ENCODE assay signal across 11 mouse cellular contexts in the genomic region with DNA sequence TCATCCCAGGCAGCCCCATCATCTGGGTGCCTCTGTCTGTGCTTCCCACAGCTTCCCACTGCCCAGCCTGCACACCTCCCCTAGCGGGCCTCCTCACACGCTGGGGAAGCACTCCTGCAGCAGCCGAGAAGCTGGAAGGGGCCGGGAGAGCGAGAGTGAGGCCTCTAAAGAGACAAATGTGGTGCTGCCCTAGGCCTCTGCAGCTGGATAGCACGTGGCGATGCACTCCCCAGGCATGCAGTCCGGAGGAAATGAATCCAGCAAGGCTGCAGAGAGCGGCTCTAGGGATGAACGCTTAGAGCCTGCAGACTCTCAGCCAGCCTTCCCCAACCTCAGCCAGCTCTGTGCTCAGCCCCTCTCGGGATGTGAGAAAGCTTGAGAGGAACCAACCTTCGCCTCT. TPM values are rescaled to one million over a fixed set of nuclear protein-coding genes. Genes with fewer than 3 reads are reported as not detected.
A peak's percentile ranks its signal among the peaks of the same experiment; 100 is the strongest.
DNase-seq lines count a peak whose midpoint lies in the region; ATAC-seq lines count a peak whose summit lies in the region.
"Had no signal": no experiment of that assay in that cellular context is flagged by ENCODE, and none has a peak within 500 bp of the region (broad histone marks: within the 10 kb centered on the region; RNA-seq: fewer than 3 reads in every experiment).

No protein-coding gene starts in this region.

- H3K36me3 ChIP-seq in lung, embryonic 15.5 days, result no peaks in the 10 kb centered on the region
- no peaks in the 10 kb centered on the region for H3K36me3 ChIP-seq in heart, embryonic 14.5 days (ENCODE audit: control insufficient read depth, insufficient read depth, low read length)
- no peaks in the 10 kb centered on the region for H3K36me3 ChIP-seq in neural tube, embryonic 11.5 days (ENCODE audit: control insufficient read depth, insufficient read depth, low read length)
- H3K36me3 ChIP-seq: hindbrain, embryonic 15.5 days had no signal

- H3K27ac ChIP-seq in lung, embryonic 15.5 days, result peak overlapping the region; percentile 17
- H3K27ac ChIP-seq in heart, embryonic 14.5 days (replicated peaks in 1 of 2; ENCODE audit: control insufficient read depth in 1 of 2, insufficient read depth in 1 of 2, low read depth in 2 of 2, low read length in 2 of 2), result no peak overlapping the region
- H3K27ac ChIP-seq in neural tube, embryonic 11.5 days (ENCODE audit: low read depth, low read length), result peak overlapping the region; percentile 63; the same call in 1 of the 2 replicates
- H3K27ac ChIP-seq: hindbrain, embryonic 15.5 days had no signal

- peaks cover 55% of the 10 kb centered on the region for H3K4me1 ChIP-seq in lung, embryonic 15.5 days
- H3K4me1 ChIP-seq in heart, embryonic 14.5 days (ENCODE audit: control insufficient read depth in 2 of 2, insufficient read depth in 2 of 2, low read length in 2 of 2), result peaks cover 47 to 56% of the 10 kb centered on the region in 2 experiments
- peaks cover 5% of the 10 kb centered on the region; the same call in 1 of the 2 replicates for H3K4me1 ChIP-seq in neural tube, embryonic 11.5 days (ENCODE audit: control insufficient read depth, insufficient read depth, low read length)

- H3K9me3 ChIP-seq in lung, embryonic 15.5 days, result no peaks in the 10 kb centered on the region
- H3K9me3 ChIP-seq in heart, embryonic 14.5 days (ENCODE audit: control insufficient read depth, low read length), result no peaks in the 10 kb centered on the region
- no peaks in the 10 kb centered on the region for H3K9me3 ChIP-seq in neural tube, embryonic 11.5 days (ENCODE audit: control insufficient read depth, low read length)
- H3K9me3 ChIP-seq: hindbrain, embryonic 15.5 days had no signal

- intact Hi-C loops in heart, postnatal 36 days (cut with DNase I), result no loop called here

- no peak overlapping the region for H3K4me3 ChIP-seq in lung, embryonic 15.5 days
- no peak overlapping the region for H3K4me3 ChIP-seq in heart, embryonic 14.5 days (ENCODE audit: control insufficient read depth in 1 of 2, insufficient read depth in 1 of 2, low read depth in 1 of 2, low read length in 2 of 2)
- H3K4me3 ChIP-seq in neural tube, embryonic 11.5 days (ENCODE audit: low read depth, low read length), result no peak overlapping the region
- H3K4me3 ChIP-seq: hindbrain, embryonic 15.5 days had no signal

- DNase-seq in heart, adult 11 months, result peak; percentile 95
- DNase-seq in heart, postnatal 36 days, result no peak
- DNase-seq in lung, postnatal 25 days (ENCODE audit: low spot score), result no peak
- DNase-seq in neural tube, embryonic 11.5 days (ENCODE audit: low spot score), result peak; percentile 53
- no peak for DNase-seq in layer of hippocampus, postnatal 25 days (ENCODE audit: extremely low spot score in 1 of 2, low spot score in 1 of 2)
- no peak for DNase-seq in T-cell, adult 2 months (ENCODE audit: low spot score)
- DNase-seq: lung, postnatal 4 days; spleen, adult 18-20 months had no signal

- no peak overlapping the region for H3K4me2 ChIP-seq in lung, embryonic 15.5 days
- H3K4me2 ChIP-seq in heart, embryonic 14.5 days (ENCODE audit: low read length), result no peak overlapping the region
- no peak overlapping the region for H3K4me2 ChIP-seq in neural tube, embryonic 11.5 days (ENCODE audit: low read depth)
- H3K4me2 ChIP-seq: hindbrain, embryonic 15.5 days had no signal

- 21% methylated on average over 12 of the region's 12 CpGs for WGBS in lung, embryonic 15.5 days
- 20% methylated on average over 12 of the region's 12 CpGs for WGBS in heart, embryonic 14.5 days
- 29% methylated on average over 12 of the region's 12 CpGs for WGBS in neural tube, embryonic 11.5 days

- no peak overlapping the region for H3K9ac ChIP-seq in lung, embryonic 15.5 days
- 0 out of 2 replicates have a peak overlapping the region, but pooled peaks have one; percentile 1 for H3K9ac ChIP-seq in heart, embryonic 14.5 days (ENCODE audit: low read length)
- no peak overlapping the region for H3K9ac ChIP-seq in neural tube, embryonic 11.5 days (ENCODE audit: low read length)
- H3K9ac ChIP-seq: hindbrain, embryonic 15.5 days had no signal

- peak; percentile 29; the same call in 1 of the 2 replicates for ATAC-seq in lung, embryonic 15.5 days (ENCODE audit: borderline replicate concordance, extremely low read depth, low FRiP score, low TSS enrichment)
- no peak for ATAC-seq in heart, embryonic 14.5 days (ENCODE audit: insufficient number of reproducible peaks, insufficient read depth, low FRiP score, low read depth)
- ATAC-seq in neural tube, embryonic 11.5 days (ENCODE audit: insufficient read depth, low FRiP score, low TSS enrichment), result no peak

- no peaks in the 10 kb centered on the region; the same call in 1 of the 2 replicates for H3K27me3 ChIP-seq in lung, embryonic 15.5 days
- no peaks in the 10 kb centered on the region for H3K27me3 ChIP-seq in heart, embryonic 14.5 days (ENCODE audit: control insufficient read depth, insufficient read depth, low read length)
- no peaks in the 10 kb centered on the region for H3K27me3 ChIP-seq in neural tube, embryonic 11.5 days (ENCODE audit: control insufficient read depth, insufficient read depth, low read length)

RNA-seq across cellular contexts. Expression of a gene that starts 35.9 kb away (rescaled TPM):
- 1 to 10 TPM; 5.1 to 9.2 TPM for total RNA-seq in heart, postnatal 36 days (2021)
- 18.9 and 19.8 TPM in 2 replicates for polyA plus RNA-seq in lung, embryonic 15.5 days (2015; fragmentation: Nextera tagmentation; extraction: Ambion mirVana)
- polyA plus RNA-seq in heart, embryonic 14.5 days (2014; fragmentation: Nextera tagmentation; extraction: Ambion mirVana), result 13.5 and 14.7 TPM in 2 replicates
- polyA plus RNA-seq in neural tube, embryonic 11.5 days (2014; fragmentation: Nextera tagmentation; extraction: Ambion mirVana), result 6.9 and 7.0 TPM in 2 replicates
- total RNA-seq in layer of hippocampus, postnatal 25 days (2021), result 1 to 10 TPM; 1.7 to 2.2 TPM

Comparison
In these comparisons a context has a peak if more than half of its experiments do, and no peak if none do; other contexts are left out.
1. DNase-seq: peak in heart, adult 11 months (single experiment) and neural tube, embryonic 11.5 days (single experiment); none in heart, postnatal 36 days (0 of 2), lung, postnatal 25 days (single experiment), layer of hippocampus, postnatal 25 days (0 of 2) and T-cell, adult 2 months (single experiment).
2. H3K27ac ChIP-seq: peak in lung, embryonic 15.5 days (single experiment) and neural tube, embryonic 11.5 days (single experiment); none in heart, embryonic 14.5 days (0 of 2).